Mouse (Mus musculus): ENCODE results near the gene Dapk3. TPM values are rescaled to one million over a fixed set of nuclear protein-coding genes. Genes with fewer than 3 reads are reported as not detected.
A peak's percentile ranks its signal among the peaks of the same experiment; 100 is the strongest.

Dapk3 gene
- polyA plus RNA-seq, 1 experiment from 2014 or later: 56.4 TPM

GRCm38 (mm10) chr10:81138821-81139528 is 43.8 kb upstream of the Dapk3 start:
- 64% methylated on average over 11 of the region's 11 CpGs for WGBS
- ATAC-seq (ENCODE audit: insufficient read depth, low FRiP score, low TSS enrichment): no peak
- peaks cover 2% of the 10 kb centered on the region for H3K36me3 ChIP-seq (ENCODE audit: control insufficient read depth, insufficient read depth, low read length)
- H3K27ac ChIP-seq (ENCODE audit: low read depth, low read length): no peak overlapping the region; the same call in 1 of the 2 replicates
- H3K4me2 ChIP-seq (ENCODE audit: low read depth): peak overlapping the region; percentile 97
- peaks cover 21% of the 10 kb centered on the region for H3K27me3 ChIP-seq (ENCODE audit: control insufficient read depth, insufficient read depth, low read length)
- no peak for DNase-seq (ENCODE audit: low spot score)
- H3K9ac ChIP-seq (ENCODE audit: low read length): peak overlapping the region; percentile 86
- no peaks in the 10 kb centered on the region for H3K9me3 ChIP-seq (ENCODE audit: control insufficient read depth, low read length)
- peaks cover 40% of the 10 kb centered on the region for H3K4me1 ChIP-seq (ENCODE audit: control insufficient read depth, insufficient read depth, low read length)
- H3K4me3 ChIP-seq (ENCODE audit: low read depth, low read length): peak overlapping the region; percentile 88

GRCm38 (mm10) chr10:81139529-81139846 is 43.3 kb upstream of the Dapk3 start:
- H3K9me3 ChIP-seq (ENCODE audit: control insufficient read depth, low read length): no peaks in the 10 kb centered on the region
- ATAC-seq (ENCODE audit: insufficient read depth, low FRiP score, low TSS enrichment) (no peak), DNase-seq (ENCODE audit: low spot score) (no peak)
- H3K36me3 ChIP-seq (ENCODE audit: control insufficient read depth, insufficient read depth, low read length): peaks cover 7% of the 10 kb centered on the region
- H3K4me1 ChIP-seq (ENCODE audit: control insufficient read depth, insufficient read depth, low read length): peaks cover 40% of the 10 kb centered on the region
- H3K4me2 ChIP-seq (ENCODE audit: low read depth): no peak overlapping the region
- H3K27ac ChIP-seq (ENCODE audit: low read depth, low read length): no peak overlapping the region
- 81% methylated on average over 4 of the region's 4 CpGs for WGBS
- peak overlapping the region; percentile 88; the same call in 1 of the 2 replicates for H3K4me3 ChIP-seq (ENCODE audit: low read depth, low read length)
- H3K27me3 ChIP-seq (ENCODE audit: control insufficient read depth, insufficient read depth, low read length): peaks cover 16% of the 10 kb centered on the region
- H3K9ac ChIP-seq (ENCODE audit: low read length): no peak overlapping the region

GRCm38 (mm10) chr10:81140005-81140404 is 42.8 kb upstream of the Dapk3 start:
- ATAC-seq (ENCODE audit: insufficient read depth, low FRiP score, low TSS enrichment) (no peak), DNase-seq (ENCODE audit: low spot score) (no peak)
- Histone ChIP-seq H3K4me2 (ENCODE audit: low read depth) (peak overlapping the region; percentile 20), H3K36me3 (ENCODE audit: control insufficient read depth, insufficient read depth, low read length) (peaks cover 12% of the 10 kb centered on the region), H3K9me3 (ENCODE audit: control insufficient read depth, low read length) (no peaks in the 10 kb centered on the region), H3K9ac (ENCODE audit: low read length) (no peak overlapping the region; the same call in 1 of the 2 replicates), H3K4me3 (ENCODE audit: low read depth, low read length) (peak overlapping the region; percentile 4; the same call in 1 of the 2 replicates), H3K27ac (ENCODE audit: low read depth, low read length) (no peak overlapping the region), H3K4me1 (ENCODE audit: control insufficient read depth, insufficient read depth, low read length) (peaks cover 38% of the 10 kb centered on the region), H3K27me3 (ENCODE audit: control insufficient read depth, insufficient read depth, low read length) (peaks cover 10% of the 10 kb centered on the region)
- WGBS: 63% methylated on average over 8 of the region's 8 CpGs

GRCm38 (mm10) chr10:81140717-81141454 is 41.9 kb upstream of the Dapk3 start:
- DNase-seq (ENCODE audit: low spot score): no peak
- H3K4me2 ChIP-seq (ENCODE audit: low read depth): peak overlapping the region; percentile 20; the same call in 1 of the 2 replicates
- no peak overlapping the region for H3K4me3 ChIP-seq (ENCODE audit: low read depth, low read length)
- peaks cover 2% of the 10 kb centered on the region for H3K27me3 ChIP-seq (ENCODE audit: control insufficient read depth, insufficient read depth, low read length)
- H3K4me1 ChIP-seq (ENCODE audit: control insufficient read depth, insufficient read depth, low read length): peaks cover 31% of the 10 kb centered on the region
- 65% methylated on average over 10 of the region's 10 CpGs for whole genome bisulfite sequencing
- H3K9me3 ChIP-seq (ENCODE audit: control insufficient read depth, low read length): no peaks in the 10 kb centered on the region
- ATAC-seq (ENCODE audit: insufficient read depth, low FRiP score, low TSS enrichment): no peak
- H3K27ac ChIP-seq (ENCODE audit: low read depth, low read length): no peak overlapping the region
- peaks cover 17% of the 10 kb centered on the region for H3K36me3 ChIP-seq (ENCODE audit: control insufficient read depth, insufficient read depth, low read length)
- H3K9ac ChIP-seq (ENCODE audit: low read length): peak overlapping the region; percentile 28

- no peak overlapping the region for H3K9ac ChIP-seq (ENCODE audit: low read length)
- 85% methylated on average over 7 of the region's 7 CpGs for WGBS
- no peaks in the 10 kb centered on the region for H3K9me3 ChIP-seq (ENCODE audit: control insufficient read depth, low read length)
- H3K27me3 ChIP-seq (ENCODE audit: control insufficient read depth, insufficient read depth, low read length): no peaks in the 10 kb centered on the region
- peaks cover 17% of the 10 kb centered on the region for H3K36me3 ChIP-seq (ENCODE audit: control insufficient read depth, insufficient read depth, low read length)
- ATAC-seq (ENCODE audit: insufficient read depth, low FRiP score, low TSS enrichment): no peak
- no peak for DNase-seq (ENCODE audit: low spot score)
- H3K27ac ChIP-seq (ENCODE audit: low read depth, low read length): no peak overlapping the region
- H3K4me3 ChIP-seq (ENCODE audit: low read depth, low read length): no peak overlapping the region
- H3K4me1 ChIP-seq (ENCODE audit: control insufficient read depth, insufficient read depth, low read length): peaks cover 30% of the 10 kb centered on the region
- H3K4me2 ChIP-seq (ENCODE audit: low read depth): no peak overlapping the region
Observed at GRCm38 (mm10) chr10:81141455-81142210, 41.2 kb upstream of the Dapk3 start.

GRCm38 (mm10) chr10:81142551-81142981 is 40.2 kb upstream of the Dapk3 start:
- H3K4me3 ChIP-seq (ENCODE audit: low read depth, low read length): no peak overlapping the region
- no peak overlapping the region for H3K4me2 ChIP-seq (ENCODE audit: low read depth)
- peaks cover 30% of the 10 kb centered on the region for H3K4me1 ChIP-seq (ENCODE audit: control insufficient read depth, insufficient read depth, low read length)
- H3K27me3 ChIP-seq (ENCODE audit: control insufficient read depth, insufficient read depth, low read length): no peaks in the 10 kb centered on the region
- peak overlapping the region; percentile 23; the same call in 1 of the 2 replicates for H3K27ac ChIP-seq (ENCODE audit: low read depth, low read length)
- peaks cover 20% of the 10 kb centered on the region for H3K36me3 ChIP-seq (ENCODE audit: control insufficient read depth, insufficient read depth, low read length)
- H3K9me3 ChIP-seq (ENCODE audit: control insufficient read depth, low read length): no peaks in the 10 kb centered on the region
- ATAC-seq (ENCODE audit: insufficient read depth, low FRiP score, low TSS enrichment): no peak
- WGBS: 65% methylated on average over 5 of the region's 5 CpGs
- no peak for DNase-seq (ENCODE audit: low spot score)
- 0 out of 2 replicates have a peak overlapping the region, but pooled peaks have one; percentile 22 for H3K9ac ChIP-seq (ENCODE audit: low read length)

GRCm38 (mm10) chr10:81143157-81143633 is 39.6 kb upstream of the Dapk3 start:
- ATAC-seq (ENCODE audit: insufficient read depth, low FRiP score, low TSS enrichment) (no peak), DNase-seq (ENCODE audit: low spot score) (no peak)
- Histone ChIP-seq H3K27ac (ENCODE audit: low read depth, low read length) (peak overlapping the region; percentile 23; the same call in 1 of the 2 replicates), H3K9ac (ENCODE audit: low read length) (no peak overlapping the region), H3K4me2 (ENCODE audit: low read depth) (no peak overlapping the region), H3K27me3 (ENCODE audit: control insufficient read depth, insufficient read depth, low read length) (no peaks in the 10 kb centered on the region), H3K36me3 (ENCODE audit: control insufficient read depth, insufficient read depth, low read length) (peaks cover 25% of the 10 kb centered on the region), H3K4me3 (ENCODE audit: low read depth, low read length) (no peak overlapping the region), H3K4me1 (ENCODE audit: control insufficient read depth, insufficient read depth, low read length) (peaks cover 30% of the 10 kb centered on the region), H3K9me3 (ENCODE audit: control insufficient read depth, low read length) (no peaks in the 10 kb centered on the region)
- WGBS: 93% methylated on average over 7 of the region's 7 CpGs

GRCm38 (mm10) chr10:81143845-81144437 is 38.9 kb upstream of the Dapk3 start:
- DNase-seq (ENCODE audit: low spot score): no peak
- no peak for ATAC-seq (ENCODE audit: insufficient read depth, low FRiP score, low TSS enrichment)
- no peaks in the 10 kb centered on the region for H3K27me3 ChIP-seq (ENCODE audit: control insufficient read depth, insufficient read depth, low read length)
- H3K27ac ChIP-seq (ENCODE audit: low read depth, low read length): no peak overlapping the region
- 96% methylated on average over 52 of the region's 52 CpGs for WGBS
- peaks cover 24% of the 10 kb centered on the region for H3K4me1 ChIP-seq (ENCODE audit: control insufficient read depth, insufficient read depth, low read length)
- H3K4me3 ChIP-seq (ENCODE audit: low read depth, low read length): no peak overlapping the region
- H3K36me3 ChIP-seq (ENCODE audit: control insufficient read depth, insufficient read depth, low read length): peaks cover 28% of the 10 kb centered on the region
- H3K9ac ChIP-seq (ENCODE audit: low read length): no peak overlapping the region
- H3K9me3 ChIP-seq (ENCODE audit: control insufficient read depth, low read length): no peaks in the 10 kb centered on the region
- H3K4me2 ChIP-seq (ENCODE audit: low read depth): no peak overlapping the region

All from neural tube, embryonic 11.5 days (tissue).